Mouse (Mus musculus) frontal cortex, postnatal 14 days (tissue): ENCODE measurements around the gene Bola2.

Experiments
- DNase-seq, 2 experiments: peaks; one replicate each; pipeline ENCODE4 v3.0.0; 2022; ENCODE audit warnings: low spot score in 2 of 2

The Bola2 gene

GRCm38 (mm10) chr7:126689021-126689420 lies 6.2 kb upstream of the Bola2 start:
- DNase-seq = no peak

- DNase-seq = no peak
These were observed 4.5 kb upstream of the Bola2 start for GRCm38 (mm10) chr7:126690737-126691136.

GRCm38 (mm10) chr7:126691676-126692075 lies 3.5 kb upstream of the Bola2 start:
- DNase-seq = no peak

- DNase-seq = no peak
These were observed 2.8 kb upstream of the Bola2 start for GRCm38 (mm10) chr7:126692426-126692825.

GRCm38 (mm10) chr7:126693256-126693655 lies 1.9 kb upstream of the Bola2 start:
- DNase-seq = peak in 1 of 2 experiments; percentile 76

GRCm38 (mm10) chr7:126693781-126694180 lies 1.4 kb upstream of the Bola2 start:
- no peak for DNase-seq

GRCm38 (mm10) chr7:126694441-126695051 lies 655 bp upstream of the Bola2 start:
- DNase-seq = no peak

- peak; percentile 91 to 92 for DNase-seq
These were observed 518 bp downstream of the Bola2 start, which contains the start of gene Slx1b for GRCm38 (mm10) chr7:126695631-126696207. Gene Slx1b, minus strand, starts transcription at chr7:126695784.

- DNase-seq = no peak
These were observed 1.1 kb downstream of the Bola2 start for GRCm38 (mm10) chr7:126696303-126696702.

GRCm38 (mm10) chr7:126696886-126697285 lies 1.7 kb downstream of the Bola2 start:
- no peak for DNase-seq

GRCm38 (mm10) chr7:126697838-126698237 lies 2.6 kb downstream of the Bola2 start:
- no peak for DNase-seq

GRCm38 (mm10) chr7:126700063-126701015 lies 5.1 kb downstream of the Bola2 start:
- no peak for DNase-seq

- DNase-seq = peak; percentile 86 to 92
These were observed 5.9 kb downstream of the Bola2 start for GRCm38 (mm10) chr7:126701070-126701469.

- DNase-seq = no peak
These were observed 6.6 kb downstream of the Bola2 start for GRCm38 (mm10) chr7:126701559-126702357.

- DNase-seq = no peak
These were observed 7.2 kb downstream of the Bola2 start for GRCm38 (mm10) chr7:126702358-126702757.

- no peak for DNase-seq
These were observed 7.9 kb downstream of the Bola2 start for GRCm38 (mm10) chr7:126702861-126703756.

- DNase-seq = no peak
These were observed 8.5 kb downstream of the Bola2 start for GRCm38 (mm10) chr7:126703757-126704077.

GRCm38 (mm10) chr7:126704121-126704980 lies 9.2 kb downstream of the Bola2 start:
- peak; percentile 87 to 89 for DNase-seq

- no peak for DNase-seq
These were observed 12.4 kb downstream of the Bola2 start, which contains the start of gene Coro1a for GRCm38 (mm10) chr7:126707442-126708174. Gene Coro1a, minus strand, starts transcription at chr7:126707787.
